Mouse (Mus musculus) left cerebral cortex, adult 9 months (tissue): Measurements from ENCODE around the gene Carhsp1.

Experiments used
- DNase-seq, 2 experiments: peaks; one replicate each; pipeline ENCODE4 v3.0.0; 2022; ENCODE audit warnings: low spot score in 2 of 2

Gene Carhsp1

GRCm38 (mm10) chr16:8671551-8672349, at the start of gene Carhsp1:
Carhsp1 (minus strand) TSS chr16:8672155.
- peak; percentile 68 to 80 for DNase-seq

GRCm38 (mm10) chr16:8720447-8720846, 48.5 kb upstream of the Carhsp1 start:
- no peak for DNase-seq

DNA sequence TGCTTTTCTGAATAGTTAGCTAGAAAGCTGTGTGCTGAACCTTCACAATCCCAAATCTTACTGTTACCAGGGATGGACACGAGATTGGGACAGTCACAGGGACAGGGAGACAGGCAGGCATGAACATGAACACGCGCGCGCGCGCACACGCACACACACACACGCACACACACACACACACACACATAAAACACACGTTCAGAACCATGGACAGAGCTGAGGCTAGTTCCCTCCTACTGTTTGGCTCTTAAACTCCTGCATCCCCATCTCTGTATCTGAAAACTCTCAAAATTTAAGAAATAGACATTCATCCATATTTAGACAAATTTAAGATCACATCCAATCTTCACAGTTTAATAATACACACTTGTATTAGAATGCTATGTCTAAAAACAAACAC, 45.8 kb upstream of the Carhsp1 start:
- DNase-seq = no peak

DNA sequence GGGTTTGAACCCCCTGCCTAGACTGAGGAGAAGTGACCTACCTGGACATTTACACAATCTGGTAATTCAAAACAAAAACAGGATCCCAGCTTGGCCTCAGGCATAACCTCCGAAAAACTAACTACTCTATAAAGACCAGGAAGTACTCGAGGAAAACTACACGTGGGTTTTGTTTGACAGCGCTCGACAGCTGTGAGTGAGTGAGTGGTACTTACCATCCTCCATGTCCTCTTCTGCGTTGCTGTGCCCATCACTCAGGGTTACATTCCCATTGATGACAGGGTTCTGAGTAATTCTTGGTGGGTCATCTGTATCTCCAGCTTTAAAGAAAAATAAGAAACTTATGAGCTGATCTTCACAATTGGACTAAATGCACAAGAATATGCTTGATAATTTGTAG, 44.3 kb upstream of the Carhsp1 start:
- DNase-seq = no peak

DNA sequence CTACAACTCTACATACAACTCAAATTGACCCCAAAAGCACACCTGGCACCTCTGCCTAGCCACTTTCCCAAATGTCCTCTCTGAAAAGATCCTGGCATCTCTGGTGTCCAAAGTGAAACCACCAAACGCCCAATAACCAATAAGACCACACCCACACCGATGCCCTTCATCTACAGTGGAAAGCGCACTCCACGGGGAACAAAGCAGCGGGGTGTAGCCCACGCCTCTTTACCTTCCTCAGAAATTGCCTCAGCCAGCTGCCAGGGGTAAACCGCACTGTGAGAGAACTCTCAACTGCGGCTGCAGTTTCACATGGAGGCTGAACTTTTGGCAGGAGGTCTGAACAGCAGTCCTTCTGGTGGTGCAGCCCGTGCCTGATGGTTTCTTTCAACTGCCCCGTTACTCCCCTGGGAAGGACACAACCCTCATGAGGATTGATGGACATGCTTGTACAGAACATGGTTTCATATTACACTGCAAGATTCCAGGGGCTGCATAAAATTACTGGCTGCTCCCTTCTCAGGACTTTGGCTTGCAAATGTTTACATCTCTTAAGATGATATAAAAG, 43.6 kb upstream of the Carhsp1 start:
- DNase-seq = no peak

DNA sequence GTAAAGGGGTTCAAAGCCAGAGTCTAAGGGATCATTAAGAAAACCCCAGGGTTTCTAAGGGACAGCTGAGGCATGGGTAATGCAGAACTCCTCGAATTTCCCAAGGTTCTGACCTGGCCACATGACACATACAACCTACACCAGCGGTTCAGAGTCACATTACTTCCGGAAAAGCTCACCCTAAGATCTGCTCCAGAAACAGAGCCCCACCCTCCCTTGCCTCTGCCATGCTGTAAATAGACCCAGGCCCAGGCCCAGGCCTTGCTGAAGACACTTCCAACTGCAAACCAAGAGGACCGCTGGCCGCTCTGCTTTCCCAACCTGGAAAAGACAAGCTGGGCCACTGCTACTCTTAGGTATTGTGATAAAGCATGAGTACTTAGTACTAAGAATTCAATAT, 42.9 kb upstream of the Carhsp1 start:
- no peak for DNase-seq

DNA sequence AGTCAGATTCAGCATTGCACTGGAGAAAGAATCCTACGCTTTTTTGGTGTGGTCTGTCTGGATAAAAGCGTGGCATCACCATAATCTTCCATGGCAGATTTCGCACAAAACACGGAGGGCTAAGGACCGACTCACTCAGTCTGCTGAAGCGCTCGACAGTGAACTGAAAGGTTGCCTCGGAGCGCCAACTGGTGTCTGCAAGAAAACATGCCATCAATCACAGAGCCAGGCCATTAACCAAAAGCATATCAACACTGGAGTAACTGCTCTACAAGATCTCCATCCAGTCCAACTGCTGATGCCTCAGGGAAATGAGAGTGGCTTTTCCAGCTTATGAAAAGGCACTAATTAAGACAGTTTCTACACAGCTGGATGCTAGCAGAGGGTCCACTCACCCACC, 40.0 kb upstream of the Carhsp1 start:
- no peak for DNase-seq

- DNase-seq = no peak
Measured at GRCm38 (mm10) chr16:8700586-8700985, 28.6 kb upstream of the Carhsp1 start.

DNA sequence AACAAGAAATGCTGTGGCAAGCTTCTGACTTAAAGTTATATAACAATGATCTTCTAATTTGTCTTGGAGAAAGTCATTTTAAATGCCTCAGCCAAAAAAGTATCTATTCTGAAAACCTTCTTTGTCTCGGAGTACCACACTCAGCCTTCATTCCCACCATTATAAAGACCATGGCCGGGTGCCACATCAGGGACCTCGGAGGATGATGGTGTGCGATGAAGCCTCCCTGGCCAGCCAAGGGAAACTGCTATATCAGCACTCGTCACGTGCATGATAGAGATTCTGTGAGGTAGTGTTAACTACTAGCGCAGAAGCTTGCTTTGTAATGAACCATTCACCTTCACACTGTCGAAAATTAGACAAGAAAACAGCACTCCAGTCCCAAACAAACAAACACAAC, 27.6 kb upstream of the Carhsp1 start:
- DNase-seq = no peak

GRCm38 (mm10) chr16:8691206-8691605, 19.3 kb upstream of the Carhsp1 start:
- DNase-seq = no peak

DNA sequence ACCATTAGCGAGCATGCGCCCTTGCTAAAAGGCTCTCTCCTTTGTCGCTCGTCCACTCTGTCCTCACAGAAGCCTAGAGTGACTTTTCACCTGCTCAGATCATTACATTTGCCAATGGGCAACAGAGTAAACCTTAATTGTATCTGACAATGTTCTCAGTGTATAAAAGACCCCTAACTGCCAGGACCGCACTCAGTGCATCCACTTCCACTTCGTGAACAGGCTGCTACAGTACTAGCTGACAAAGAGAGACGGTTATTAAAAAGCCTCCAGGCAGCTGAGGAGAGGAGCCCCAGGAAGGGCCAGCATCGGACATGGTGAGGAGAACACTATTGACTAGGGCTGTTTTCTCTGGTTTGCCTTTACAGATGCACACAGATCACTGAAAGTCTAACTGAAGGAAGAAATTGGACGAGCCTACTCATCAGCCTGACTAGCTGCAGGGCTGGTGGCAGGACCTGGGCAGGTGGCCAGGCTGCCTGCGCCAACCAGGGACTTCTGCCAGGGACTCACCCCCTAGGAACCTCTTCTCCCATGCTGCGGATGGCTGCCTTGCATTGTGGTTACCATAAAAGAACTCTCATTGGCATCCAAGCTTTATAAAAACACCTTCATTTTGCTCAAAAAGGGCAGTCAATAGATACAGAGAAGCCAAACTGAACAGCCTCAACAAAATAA, 18.2 kb upstream of the Carhsp1 start:
- DNase-seq = no peak

- no peak for DNase-seq
Measured at GRCm38 (mm10) chr16:8687559-8688112, 15.7 kb upstream of the Carhsp1 start.

DNA sequence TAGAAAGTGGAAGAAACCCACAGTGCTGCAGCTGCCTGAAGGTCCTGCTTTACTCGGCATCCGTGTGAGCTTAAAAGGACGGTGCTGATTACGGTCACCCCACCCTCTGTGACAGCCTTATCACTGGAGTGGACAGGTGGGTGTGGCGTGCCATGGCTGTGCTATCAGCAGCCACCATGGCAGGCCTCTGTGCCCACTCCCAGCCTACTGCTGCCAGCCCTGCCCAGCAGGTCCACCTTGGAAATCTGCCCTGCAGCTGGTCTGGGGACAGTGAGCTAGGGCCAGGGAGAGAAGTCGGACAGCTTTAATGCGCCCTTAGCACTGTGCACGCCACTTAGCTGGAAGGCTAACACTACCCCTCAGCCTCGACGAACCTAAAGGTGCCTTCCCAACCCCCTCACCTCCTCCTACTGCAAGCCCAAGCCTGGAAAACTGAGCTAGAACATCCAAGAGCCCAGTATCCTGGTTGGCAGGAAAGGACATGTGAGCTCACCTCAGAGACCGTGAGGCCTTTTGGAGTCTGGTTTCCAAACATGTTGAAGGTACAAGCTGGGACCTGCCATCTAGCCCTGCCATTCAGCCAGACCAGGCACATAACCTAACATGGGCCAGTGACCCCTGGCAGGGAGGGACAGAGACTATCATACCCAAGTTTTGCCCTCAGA, 15.0 kb upstream of the Carhsp1 start:
- no peak for DNase-seq

- DNase-seq = peak; percentile 42 to 84
Measured at GRCm38 (mm10) chr16:8686121-8686870, 14.3 kb upstream of the Carhsp1 start.

DNA sequence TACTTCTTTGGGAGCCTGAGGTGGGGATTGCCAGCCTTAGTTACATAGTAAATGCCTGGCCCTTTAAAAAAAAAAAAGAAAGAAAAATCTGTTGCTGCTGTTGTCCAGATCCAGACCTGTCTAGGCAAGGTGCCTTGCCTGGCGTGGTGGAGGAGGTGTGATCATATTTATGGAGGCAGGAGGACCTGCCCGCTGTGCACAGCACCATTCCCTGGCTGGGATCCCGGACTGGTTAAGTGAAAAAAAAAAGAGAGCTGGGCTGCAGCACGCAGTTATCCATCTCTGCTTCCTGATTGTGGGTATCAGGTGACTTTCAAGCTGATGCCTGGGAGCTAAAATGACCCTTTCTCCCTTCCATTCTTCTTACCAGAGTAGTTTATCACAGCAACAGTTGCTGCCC, 13.1 kb upstream of the Carhsp1 start:
- no peak for DNase-seq

GRCm38 (mm10) chr16:8680470-8680869, 8.5 kb upstream of the Carhsp1 start, which contains the start of gene Gm5767:
Gm5767 (plus strand) TSS chr16:8680770.
- DNase-seq = no peak

DNA sequence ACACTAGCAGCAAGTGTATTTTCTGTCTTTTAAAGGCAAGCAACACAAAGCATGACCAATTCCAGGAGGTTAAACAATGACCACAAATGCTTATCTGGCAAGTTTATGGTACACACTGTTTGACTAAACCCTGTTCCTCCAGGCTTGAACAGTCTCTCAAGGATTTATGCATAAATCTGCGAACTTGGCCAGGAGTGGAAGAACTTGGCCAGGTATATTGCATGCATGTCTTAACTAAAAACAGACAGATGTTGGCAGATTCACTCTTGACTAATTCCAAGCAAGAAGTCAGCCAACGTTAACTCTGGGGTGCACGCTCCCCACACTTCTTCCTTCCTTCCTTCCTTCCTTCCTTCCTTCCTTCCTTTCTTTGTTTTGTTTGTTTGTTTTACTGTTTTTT, 7.8 kb upstream of the Carhsp1 start:
- no peak for DNase-seq

DNA sequence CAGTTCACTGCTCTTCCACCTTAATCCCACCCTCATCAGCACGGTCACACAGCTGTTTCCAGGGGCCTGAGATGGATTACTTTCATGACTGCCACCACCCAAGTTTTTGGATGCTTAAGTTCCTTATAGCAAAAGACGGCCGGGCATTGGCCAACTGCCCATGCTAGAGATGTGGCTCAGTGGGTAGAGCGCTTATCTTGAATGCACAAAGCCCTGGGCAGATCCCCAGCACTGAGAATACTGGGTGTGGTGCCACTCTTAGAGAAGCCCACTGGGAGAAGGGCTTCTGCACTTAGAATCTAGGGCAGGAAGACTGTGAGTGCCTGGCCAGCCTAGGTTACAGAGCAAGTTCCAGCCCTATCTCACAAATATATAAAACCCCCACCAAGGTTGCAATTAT, 6.7 kb upstream of the Carhsp1 start:
- no peak for DNase-seq

DNA sequence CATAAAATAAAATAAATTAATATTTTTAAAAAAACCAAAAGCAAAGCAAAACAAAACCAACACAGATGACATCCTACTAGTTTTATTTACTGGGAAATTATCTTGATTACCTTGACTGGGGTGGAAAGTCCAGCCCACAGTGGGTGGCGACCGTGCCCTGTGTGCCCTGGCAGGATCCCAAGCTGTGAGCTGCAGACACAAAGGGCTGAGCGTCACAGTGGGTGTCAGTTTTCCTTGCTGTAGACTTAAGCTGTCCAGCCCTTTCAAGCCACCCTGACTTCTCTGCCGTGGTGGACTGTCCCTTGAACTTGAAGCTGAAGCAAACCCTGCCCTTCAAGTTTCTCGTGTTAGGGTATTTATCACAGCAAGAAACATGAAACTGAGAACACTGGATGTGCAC, 6.1 kb upstream of the Carhsp1 start:
- DNase-seq = no peak

DNA sequence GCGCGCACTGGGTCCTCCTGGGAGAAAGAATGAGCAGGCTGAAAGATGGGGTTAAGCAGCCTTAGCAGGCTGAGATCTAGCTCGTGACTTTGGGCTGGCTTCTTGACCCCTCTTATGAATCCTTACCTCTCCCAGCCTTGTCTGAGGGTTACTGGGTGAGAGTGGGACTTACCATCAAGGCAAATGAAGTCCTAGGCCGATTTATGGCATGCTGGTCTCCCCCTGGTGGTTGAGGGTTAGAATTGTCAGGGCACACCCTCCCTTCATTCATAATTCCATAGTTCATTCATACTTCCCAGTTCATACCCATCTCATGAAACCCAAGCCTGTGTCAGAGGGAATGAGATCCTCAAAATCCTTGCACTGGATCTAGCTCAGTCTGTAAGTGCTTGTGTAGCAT, 4.8 kb upstream of the Carhsp1 start:
- DNase-seq = peak in 1 of 2 experiments; percentile 42

DNA sequence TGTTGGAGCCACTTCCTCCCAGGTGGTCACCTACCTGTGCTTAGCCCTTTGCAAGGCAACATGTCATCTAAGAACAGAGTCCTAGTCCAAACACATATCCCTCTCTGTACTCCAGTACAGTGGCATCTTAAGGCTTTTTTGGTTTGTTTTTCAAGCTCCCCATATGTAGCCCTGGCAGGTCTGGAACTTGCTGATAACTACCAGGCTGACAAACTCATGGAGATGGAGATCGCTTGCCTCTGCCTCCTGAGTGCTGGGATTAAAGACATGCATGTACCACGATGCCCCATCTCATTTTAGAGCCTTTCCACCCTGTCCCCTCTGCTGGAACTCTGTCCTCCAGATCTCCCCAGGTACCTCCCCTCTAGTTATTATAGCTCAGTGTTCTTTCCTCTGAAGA, 4.3 kb upstream of the Carhsp1 start:
- no peak for DNase-seq
